Mouse (Mus musculus) layer of hippocampus, adult 18-20 months (tissue): ENCODE measurements around the gene Cyp2d12. TPM values are rescaled to one million over a fixed set of nuclear protein-coding genes. Genes with fewer than 3 reads are reported as not detected.
"Not testable (repeated sequence)": the region's sequence is repeated elsewhere in the genome, so short reads cannot be mapped to it uniquely, and the experiment has no call there.

ENCODE experiments used
- DNase-seq, 2 experiments: peaks; one replicate each; pipeline ENCODE4 v3.0.0; 2022; ENCODE audit warnings: low spot score in 2 of 2
- long read RNA-seq: library from polyadenylated mRNA; stranded (forward); transcript quantifications from one replicate; pipeline ENCODE4 v2.0.0, GENCODE M21; 2021
- microRNA-seq, 2 experiments: library from miRNA; unstranded; fragments of <30 nt; microRNA quantifications; one replicate each; pipeline ENCODE4 v1.2.0; 2021
- total RNA-seq, 2 experiments: library from RNA; stranded (reverse); gene quantifications; 2 replicates each; pipeline ENCODE4 v1.2.3; 2021

The Cyp2d12 gene
- total RNA-seq, result not detected
- long read RNA-seq, result 0 reads

DNA sequence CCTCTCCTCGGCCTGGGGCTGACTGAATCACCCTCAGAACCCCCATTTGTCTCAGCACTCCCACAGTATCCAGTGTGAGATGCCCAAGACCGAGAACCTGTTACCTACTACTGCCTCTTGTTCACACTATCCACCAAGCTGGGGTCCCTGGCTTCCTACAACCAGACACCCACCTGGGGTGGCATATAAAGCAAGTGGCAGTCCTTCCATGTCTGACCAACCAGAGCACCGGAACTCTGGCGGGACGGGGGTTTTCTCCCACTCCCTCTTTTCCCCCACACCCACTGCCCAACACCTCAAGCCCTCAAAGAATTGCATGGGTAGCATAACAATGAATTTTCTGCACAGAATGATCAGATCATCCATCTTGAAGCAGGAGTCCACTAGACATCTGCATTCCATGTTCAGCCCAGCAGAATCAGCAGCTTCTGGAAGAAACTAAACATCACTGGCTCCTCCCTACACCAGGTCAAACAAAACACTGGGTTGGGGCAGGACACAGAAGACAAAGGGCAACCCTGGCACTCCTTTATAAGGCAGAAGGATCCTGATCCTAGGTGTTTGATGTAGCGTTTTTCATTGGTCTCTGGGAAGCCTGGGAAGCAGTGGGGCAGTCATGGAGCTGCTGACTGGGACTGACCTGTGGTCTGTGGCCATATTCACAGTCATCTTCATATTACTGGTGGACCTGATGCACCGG lies at the start of gene Cyp2d12:
Cyp2d12 (plus strand) TSS at position 542 of the 700 bp plus-strand sequence.
- DNase-seq, result no peak

DNA sequence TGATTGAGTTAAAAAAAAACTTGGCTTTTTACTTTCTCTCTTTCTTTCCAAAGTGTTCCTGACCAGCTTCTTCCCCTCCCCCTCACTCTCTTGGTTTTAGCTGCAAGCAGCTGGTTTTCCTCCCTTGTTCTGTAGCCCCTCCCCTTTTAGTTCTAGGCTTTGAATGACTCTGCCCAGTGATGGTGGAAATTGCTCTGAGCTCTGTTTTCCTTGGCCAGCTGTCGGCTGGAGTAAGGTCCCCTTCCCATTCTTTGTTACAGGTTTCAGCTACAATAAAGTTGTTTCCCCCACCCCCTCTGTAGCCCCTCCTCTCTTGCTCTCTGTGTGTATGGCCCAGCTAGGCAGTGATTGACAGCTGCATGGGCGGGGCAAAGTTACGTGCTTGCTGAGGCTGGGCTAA lies 47.9 kb upstream of the Cyp2d12 start:
- DNase-seq, result no peak

DNA sequence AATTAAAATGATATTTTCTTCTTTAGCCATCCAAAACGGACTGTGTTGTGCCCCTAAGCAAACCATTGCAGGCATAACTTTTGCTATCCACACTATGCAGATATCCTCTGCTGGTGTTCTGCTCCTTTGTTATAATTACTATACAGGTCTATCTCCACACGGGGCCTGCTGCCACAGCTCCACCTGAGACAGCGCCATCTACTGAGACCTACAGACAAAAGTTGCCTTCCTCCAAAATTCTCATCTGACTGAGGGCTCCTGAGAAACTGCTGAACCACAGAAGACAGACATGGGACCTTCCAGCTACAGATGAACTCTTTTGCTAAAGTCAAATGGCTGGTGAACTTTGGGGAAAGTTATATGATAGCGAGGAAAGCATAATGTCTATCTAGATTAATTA lies 47.1 kb upstream of the Cyp2d12 start:
- DNase-seq, result not testable (repeated sequence)

DNA sequence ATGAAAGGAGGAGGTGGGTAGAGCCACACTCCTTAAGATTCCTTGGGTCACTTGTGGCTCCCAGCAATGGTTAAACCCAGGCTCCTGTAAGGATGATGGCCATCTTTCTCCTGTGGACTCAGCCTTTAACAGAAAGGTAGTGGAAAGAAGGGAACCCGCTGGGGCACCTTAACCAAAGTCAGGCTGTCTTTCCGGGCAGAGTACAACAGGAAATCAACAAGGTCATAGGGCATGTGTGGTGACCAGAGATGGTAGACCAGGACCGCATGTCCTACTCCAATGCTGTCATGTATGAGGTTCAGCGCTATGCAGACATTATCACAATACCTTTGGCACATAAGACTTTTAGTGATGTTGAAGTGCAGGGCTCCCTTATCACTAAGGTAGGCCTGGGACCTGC lies 45.4 kb upstream of the Cyp2d12 start:
- not testable (repeated sequence) for DNase-seq

DNA sequence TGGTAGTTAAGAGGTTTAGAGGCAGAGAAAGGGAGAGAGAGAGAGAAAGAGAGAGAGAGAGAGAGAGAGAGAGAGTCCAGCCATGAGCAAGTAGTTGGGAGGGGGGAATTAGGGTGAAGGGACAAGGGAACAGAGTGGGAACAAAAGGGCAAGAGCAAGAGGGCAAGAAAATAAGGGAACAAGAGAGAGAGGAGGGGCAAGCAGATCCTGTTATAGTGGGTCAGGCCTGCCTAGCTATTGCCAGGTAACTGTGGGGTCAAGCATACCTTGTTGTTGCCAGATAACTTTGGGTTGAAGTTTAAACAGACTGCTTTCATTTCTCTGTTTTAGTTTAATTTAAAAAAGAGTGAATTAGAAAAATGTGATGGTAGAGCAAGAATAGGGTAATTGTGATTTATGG lies 44.4 kb upstream of the Cyp2d12 start:
- DNase-seq, result not testable (repeated sequence)

DNA sequence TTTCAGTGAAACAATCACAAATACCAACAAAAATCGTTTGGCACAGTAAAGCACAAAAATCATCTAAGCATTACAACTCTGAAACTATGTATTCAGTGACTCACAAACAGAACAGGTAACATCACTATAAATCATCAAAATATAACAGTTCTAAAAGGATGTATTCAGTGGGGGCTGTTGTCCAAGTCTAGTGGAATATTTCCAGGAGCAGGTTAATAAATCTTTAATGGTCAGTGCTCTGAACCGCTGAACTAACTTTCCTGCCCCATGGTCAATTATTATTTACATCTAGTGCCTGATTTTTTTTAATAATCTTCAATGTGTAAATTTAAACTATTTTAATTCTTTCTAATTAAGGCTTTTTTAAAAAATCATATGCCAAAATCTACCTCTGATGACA lies 42.8 kb upstream of the Cyp2d12 start:
- DNase-seq, result not testable (repeated sequence)

DNA sequence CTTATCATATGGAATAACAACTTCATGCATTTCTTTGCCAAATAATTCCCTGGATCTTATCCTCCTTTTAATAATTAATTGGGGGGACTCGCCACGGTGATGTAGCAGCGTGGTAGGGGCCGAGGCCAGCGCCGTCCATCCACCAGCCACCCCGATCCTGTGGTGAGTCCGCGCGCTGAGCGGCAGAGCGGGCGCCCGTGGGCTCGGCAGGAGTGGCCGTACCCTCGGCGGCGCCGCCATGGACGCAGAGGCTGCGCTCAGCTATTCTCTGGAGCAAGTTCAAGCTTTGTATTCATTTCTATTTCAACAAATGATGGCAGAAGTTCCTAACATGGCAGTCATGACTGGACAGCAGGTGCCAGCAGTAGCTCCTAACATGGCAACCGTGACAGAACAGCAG lies 38.7 kb upstream of the Cyp2d12 start:
- not testable (repeated sequence) for DNase-seq

DNA sequence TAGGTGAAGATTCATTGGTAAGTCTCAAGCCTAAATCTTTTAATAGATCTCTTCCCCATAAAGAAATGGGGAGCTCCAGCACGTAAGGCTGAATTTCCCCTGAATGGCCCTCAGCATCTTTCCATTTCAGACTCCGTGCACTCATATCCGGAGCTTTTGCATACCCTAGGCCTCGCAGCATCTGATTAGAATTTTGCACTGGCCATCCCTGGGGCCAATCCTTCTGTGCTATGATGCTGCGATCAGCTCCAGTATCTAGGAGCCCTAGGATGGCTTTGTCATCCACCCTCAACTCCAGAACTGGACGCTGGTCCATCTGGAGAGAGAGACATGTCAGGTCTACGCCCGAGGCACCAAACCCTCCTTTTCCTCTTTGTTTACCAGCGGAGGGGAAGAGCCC lies 27.5 kb upstream of the Cyp2d12 start:
- not testable (repeated sequence) for DNase-seq

DNA sequence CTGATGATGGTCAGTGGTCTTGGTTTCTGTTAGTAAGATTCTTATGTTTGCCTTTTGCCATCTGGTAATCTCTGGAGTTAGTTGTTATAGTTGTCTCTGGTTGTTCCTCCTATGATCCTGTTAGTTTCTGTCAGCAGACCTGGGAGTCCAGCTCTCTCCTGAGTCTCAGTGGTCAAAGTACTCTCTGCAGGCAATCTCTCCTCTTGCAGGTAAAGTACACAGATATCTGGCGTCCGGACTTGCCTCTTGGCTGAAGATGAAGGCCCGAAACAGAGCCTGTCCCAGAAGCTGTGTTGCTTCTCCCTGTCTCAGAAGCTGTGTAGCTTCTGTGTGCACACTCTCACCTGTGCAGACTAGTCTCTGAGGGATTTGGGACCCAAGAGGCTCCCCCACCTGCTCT lies 22.2 kb upstream of the Cyp2d12 start:
- not testable (repeated sequence) for DNase-seq

DNA sequence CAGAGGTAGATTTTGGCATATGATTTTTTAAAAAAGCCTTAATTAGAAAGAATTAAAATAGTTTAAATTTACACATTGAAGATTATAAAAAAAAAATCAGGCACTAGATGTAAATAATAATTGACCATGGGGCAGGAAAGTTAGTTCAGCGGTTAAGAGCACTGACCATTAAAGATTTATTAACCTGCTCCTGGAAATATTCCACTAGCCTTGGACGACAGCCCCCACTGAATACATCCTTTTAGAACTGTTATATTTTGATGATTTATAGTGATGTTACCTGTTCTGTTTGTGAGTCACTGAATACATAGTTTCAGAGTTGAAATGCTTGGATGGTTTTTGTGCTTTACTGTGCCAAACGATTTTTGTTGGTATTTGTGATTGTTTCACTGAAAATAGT lies 11.9 kb upstream of the Cyp2d12 start:
- DNase-seq, result not testable (repeated sequence)

DNA sequence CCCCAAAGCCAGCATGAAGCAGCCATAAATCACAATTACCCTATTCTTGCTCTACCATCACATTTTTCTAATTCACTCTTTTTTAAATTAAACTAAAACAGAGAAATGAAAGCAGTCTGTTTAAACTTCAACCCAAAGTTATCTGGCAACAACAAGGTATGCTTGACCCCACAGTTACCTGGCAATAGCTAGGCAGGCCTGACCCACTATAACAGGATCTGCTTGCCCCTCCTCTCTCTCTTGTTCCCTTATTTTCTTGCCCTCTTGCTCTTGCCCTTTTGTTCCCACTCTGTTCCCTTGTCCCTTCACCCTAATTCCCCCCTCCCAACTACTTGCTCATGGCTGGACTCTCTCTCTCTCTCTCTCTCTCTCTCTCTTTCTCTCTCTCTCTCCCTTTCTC lies 10.3 kb upstream of the Cyp2d12 start:
- DNase-seq, result not testable (repeated sequence)

DNA sequence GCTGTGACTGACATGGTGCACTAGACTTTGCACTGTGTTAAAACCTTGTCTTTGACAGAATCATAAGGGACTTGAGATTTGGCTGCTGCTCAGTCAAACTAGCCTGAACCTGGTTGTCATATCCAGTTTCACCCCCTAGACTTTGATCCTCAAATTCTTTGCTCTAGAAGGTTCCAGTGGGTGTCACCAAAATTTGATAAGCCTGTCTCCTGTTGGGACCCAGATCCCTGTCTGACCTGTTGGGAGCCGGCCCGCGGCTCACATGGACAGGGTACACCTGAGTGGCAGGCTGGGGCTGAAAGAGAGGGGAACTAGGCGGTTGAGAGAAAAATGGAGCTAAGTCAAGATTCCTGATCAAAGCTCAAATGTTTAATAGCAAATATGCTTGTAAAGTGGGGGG lies 7.1 kb upstream of the Cyp2d12 start:
- not testable (repeated sequence) for DNase-seq

DNA sequence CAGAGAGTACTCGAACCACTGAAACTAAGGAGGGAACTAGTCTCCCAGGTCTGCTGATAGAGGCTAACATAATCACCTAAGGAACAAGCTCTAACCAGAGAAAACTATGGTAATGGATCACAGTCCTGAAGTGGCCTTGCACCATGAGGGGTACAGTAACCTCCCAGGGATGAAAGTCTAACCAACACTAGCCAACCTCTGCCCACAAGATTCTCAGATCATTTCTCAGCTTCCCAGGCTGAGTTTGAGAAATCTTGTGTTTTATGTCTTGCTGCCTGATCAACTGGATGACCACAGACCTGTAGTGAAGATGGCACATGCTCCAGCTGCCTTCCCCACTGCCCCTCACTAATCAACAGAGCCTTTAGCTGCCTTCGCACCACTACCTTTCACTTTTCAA lies 1.7 kb upstream of the Cyp2d12 start:
- not testable (repeated sequence) for DNase-seq

DNA sequence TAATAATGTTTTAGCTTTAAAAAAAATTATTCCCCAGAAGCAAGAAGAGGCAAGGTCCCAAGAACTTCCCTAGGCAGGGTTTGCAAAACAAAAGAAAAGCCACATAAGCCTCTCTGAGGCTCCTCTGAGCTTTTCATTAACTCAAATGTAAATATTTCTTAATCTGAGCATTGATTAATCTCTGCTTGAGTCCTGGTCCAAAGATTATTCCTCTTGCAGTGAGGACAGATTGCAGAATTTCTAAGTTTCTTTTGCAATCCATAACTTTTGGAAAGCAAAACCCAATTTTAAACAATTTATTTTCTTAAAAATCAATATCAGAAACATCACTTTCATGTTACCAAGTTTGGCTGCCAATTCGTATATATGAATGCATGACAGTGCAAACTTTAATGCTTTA lies 18.0 kb downstream of the Cyp2d12 start:
- no peak for DNase-seq

DNA sequence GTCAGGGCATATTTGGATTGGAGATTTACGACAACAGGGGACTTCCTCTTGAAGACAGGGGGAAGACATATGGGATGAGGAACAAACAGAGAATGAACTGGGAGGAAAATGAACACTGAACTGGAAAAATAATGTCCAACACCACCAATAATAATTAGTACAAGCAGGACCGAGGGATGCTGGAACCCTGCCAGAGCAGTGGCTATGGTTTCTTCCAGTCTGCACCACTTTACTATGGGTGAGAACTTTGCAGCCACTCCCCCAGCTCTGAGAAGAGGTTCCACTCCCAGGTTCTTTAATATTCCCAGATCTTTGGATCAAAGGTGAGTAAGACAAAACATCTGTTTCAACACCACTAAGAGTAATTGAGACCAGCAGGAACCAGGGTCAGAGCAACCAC lies 24.2 kb downstream of the Cyp2d12 start:
- DNase-seq, result no peak

DNA sequence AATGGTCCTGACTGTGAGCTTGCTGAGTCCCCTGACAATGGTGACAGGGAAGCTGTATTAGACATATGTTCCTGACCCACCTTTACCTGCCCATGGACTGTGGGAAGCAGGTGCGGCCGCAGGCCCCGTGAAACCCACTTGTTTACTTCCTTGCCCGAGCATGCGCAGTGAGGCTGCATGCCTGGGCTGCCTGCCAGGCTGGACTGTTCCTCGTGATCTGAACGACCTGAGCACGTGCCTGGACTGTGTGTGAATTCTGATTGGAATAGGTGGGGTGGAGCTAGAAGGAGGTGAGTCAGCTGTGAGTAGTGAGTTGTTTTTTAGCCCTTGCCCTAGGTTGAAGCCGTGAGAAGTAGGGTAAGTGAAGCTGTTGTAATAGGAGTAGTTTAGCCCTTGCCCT lies 27.7 kb downstream of the Cyp2d12 start:
- DNase-seq, result no peak

Small RNA genes within 50 kb of the gene (microRNA-seq; reads per million reads assigned to microRNA genes)
- gene Gm27924 (0 reads per million in 2 experiments), gene Gm28023 (0 reads per million in 2 experiments)

Other genes with a start within 250 kb of the Cyp2d12 start
- 10 to 100 TPM; 33.5 to 40.5 TPM for gene Naga, start 216.1 kb upstream of the Cyp2d12 start, total RNA-seq
- under 1 TPM; 0.25 to 0.52 TPM for gene Pheta2, start 216.1 kb upstream of the Cyp2d12 start, total RNA-seq
- gene Smdt1, start 216.1 kb upstream of the Cyp2d12 start, total RNA-seq, result 100 to 1,000 TPM; 149 to 152 TPM
- 100 to 1,000 TPM; 206 to 215 TPM for gene Ndufa6, start 200.8 kb upstream of the Cyp2d12 start, total RNA-seq
- gene Cyp2d22, start 174.8 kb upstream of the Cyp2d12 start, total RNA-seq, result 10 to 100 TPM; 57.5 to 64.1 TPM
- gene Cyp2d11, start 161.1 kb upstream of the Cyp2d12 start, total RNA-seq, result under 1 TPM in 1 of 2 experiments, not detected in 1; 0.41 TPM
- under 1 TPM in 1 of 2 experiments, not detected in 1; 0.81 TPM for gene Cyp2d10, start 147.9 kb upstream of the Cyp2d12 start, total RNA-seq
- not detected for gene Cyp2d9, start 121.6 kb upstream of the Cyp2d12 start, total RNA-seq
- not detected for gene Cyp2d34, start 65.9 kb downstream of the Cyp2d12 start, total RNA-seq
- not detected for gene Cyp2d40, start 209.1 kb downstream of the Cyp2d12 start, total RNA-seq
- gene Cyp2d26, start 239.2 kb downstream of the Cyp2d12 start, total RNA-seq, result under 1 TPM in 1 of 2 experiments, not detected in 1; 0.20 TPM